Mouse (Mus musculus): ENCODE measurements around the gene Dedd.
"Not testable (repeated sequence)": the region's sequence is repeated elsewhere in the genome, so short reads cannot be mapped to it uniquely, and the experiment has no call there.

Gene Dedd

DNA sequence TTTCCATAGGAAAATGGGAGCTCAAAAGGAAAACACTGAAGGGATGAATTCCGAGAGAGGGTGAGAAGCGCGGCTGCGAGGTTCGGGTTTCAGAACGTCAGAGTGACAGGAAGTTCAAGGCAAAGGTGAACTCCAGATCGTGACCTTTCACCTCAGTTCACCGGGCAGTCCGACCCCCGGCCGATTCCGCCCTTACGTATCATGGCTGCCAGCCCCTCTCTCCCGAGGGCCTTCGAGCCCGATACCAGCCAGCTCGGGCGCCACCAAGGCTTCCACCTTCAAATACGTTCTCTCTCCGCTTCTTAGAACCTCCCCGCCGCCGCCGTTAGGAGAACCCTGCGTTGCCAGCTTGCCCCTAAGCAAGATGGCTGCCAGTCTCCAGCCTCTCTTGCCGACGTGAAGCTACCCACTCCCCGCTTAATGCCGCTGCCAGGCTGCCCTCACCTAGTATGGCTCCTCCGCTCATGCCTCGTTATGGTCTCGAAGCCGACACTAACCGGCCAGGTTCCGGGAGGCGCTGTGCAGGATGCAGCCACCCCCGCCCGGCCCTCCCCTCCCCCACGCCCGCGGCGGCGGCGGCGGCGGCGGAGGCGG lies at the start of gene Dedd:
Gene Dedd (plus strand): TSS at position 307 of the 594 bp plus-strand sequence.
- peak; percentile 88 to 92 for DNase-seq

DNA sequence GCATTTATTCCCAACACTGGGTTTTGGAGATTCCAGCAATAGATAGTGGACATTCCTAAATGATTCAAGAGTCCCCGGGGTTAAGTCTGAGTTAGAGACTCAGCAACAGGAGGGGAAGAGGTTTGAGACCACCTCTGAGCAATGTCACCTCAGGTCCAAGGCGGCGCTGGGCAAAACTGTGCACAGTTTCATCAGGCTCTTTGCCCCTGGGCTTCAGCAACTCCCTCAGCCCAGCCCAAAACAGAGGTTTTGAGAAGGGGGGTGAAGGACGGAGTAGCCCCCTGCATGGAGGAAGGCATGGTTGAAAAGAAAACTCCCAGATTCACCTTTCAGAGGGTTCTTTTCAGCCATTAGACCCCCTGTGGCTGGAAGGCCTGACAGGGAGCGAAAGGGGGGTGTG lies 49.2 kb upstream of the Dedd start:
- peak in 1 of 2 experiments; percentile 5 for DNase-seq

DNA sequence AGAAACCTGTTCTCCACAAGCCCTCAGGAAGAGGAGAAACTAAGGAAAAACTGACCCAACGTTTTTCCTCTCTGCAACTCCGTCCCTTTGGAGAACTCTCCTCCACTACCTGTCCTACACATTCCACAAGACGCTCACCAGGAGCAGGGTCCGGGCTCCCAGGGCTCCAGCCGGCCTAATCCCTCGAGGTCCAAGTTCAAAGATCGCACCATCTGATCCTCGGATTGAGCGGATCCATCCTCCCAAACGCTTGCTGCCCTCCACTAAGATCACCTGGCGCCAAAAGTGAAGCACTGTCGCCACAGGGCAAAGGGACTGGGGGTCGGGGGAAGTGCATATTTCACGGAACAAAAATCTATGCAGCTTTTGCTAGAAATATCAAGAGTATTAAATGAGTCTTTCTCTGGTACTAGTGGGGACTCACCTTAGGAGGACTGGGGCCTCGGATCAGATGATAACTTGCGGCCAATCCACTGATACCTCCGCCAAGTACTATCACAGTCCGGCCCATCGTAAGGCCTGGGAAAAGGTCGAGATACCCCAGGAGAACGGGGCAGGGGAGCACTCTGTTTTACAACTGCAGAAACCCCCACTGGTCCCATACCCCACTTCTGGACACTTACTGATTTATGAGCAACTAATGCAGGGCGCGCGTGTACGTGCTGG lies 48.6 kb upstream of the Dedd start:
- DNase-seq, result no peak

DNA sequence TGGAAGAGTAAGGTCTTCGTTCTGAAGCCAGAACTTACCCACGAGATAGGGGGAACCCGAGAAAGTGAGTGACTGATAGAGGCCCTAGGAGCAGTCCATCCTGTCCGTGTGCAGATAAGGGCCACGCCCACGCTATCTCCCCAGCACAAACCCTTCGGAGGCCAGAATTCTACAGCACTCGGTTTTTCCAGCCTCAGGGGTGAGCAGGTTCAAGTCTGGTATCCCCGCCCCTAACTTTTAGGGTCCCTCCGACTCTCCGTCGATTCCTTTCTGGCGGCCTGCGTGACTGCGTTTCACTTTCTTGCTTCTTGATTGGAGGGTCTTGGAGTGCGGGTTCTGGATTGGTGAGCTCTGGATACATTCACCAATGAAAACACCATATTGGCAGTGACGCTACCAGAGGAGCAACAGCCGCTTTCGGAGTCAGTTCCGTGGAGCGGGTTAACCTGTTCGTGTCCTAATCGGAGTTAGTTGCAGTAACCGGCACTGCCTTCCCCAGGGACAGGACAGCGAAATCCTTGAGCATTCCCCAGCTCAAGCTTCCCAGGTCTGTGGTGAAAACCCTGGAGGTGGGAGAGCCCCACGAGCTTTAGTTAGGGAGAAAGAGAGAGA lies 47.9 kb upstream of the Dedd start, which contains the start of gene Ppox:
Gene Ppox (minus strand): TSS at position 271 of the 612 bp plus-strand sequence.
- DNase-seq, result peak; percentile 91 to 95

DNA sequence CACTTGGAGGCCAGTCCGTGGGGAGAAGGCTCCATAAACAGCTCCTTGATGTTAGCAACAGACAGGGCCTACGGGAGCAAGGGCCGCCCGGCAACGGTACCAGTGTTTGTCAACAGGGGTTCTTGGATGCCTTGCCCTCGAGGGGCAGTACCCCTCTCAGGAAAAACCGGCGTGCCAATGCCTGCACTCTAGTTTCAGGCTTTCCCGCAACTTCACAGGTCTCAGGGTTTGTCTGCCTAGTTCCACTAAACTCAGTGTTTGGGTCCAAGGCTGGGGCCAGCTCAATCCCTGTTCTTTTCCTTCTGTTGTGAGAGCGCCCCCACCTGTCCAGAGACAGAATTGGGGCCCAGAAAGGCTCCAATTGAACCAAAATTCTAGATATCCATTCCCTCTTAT lies 47.4 kb upstream of the Dedd start:
- peak; percentile 76 to 82 for DNase-seq

DNA sequence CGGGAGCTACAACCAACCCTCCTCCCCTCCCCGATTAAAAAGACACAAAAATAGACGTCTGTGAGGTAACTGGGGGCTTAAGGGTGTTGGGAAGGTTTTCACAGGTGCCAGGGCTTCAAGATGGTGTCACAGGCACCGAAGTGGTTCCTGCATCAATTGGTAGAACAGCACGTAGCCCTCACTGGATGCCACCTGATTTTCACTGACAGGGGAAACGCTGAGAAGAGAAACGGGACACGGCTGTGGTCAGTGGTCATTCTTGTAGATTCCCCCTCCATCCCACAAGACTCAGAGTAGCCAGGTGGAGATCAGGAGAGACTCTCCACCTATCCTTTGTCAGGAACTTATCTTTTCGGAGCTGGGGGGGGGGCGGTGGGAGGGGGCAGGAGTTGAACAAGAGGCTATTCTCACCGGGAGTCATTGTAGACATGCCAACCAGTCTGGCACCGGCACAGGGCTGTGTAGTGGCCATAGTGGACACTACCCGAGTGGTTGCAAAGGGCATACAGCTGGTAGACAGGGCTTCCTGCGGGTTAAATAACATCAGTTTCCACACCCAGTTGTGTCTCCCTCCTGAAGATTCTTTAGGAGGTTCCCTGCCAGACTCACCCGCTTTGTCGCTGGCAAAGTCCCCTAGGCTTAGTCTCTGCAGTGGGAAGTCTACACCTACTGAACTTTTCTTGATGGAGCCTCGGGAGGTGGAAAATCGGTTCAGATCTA lies 46.7 kb upstream of the Dedd start:
- no peak for DNase-seq

DNA sequence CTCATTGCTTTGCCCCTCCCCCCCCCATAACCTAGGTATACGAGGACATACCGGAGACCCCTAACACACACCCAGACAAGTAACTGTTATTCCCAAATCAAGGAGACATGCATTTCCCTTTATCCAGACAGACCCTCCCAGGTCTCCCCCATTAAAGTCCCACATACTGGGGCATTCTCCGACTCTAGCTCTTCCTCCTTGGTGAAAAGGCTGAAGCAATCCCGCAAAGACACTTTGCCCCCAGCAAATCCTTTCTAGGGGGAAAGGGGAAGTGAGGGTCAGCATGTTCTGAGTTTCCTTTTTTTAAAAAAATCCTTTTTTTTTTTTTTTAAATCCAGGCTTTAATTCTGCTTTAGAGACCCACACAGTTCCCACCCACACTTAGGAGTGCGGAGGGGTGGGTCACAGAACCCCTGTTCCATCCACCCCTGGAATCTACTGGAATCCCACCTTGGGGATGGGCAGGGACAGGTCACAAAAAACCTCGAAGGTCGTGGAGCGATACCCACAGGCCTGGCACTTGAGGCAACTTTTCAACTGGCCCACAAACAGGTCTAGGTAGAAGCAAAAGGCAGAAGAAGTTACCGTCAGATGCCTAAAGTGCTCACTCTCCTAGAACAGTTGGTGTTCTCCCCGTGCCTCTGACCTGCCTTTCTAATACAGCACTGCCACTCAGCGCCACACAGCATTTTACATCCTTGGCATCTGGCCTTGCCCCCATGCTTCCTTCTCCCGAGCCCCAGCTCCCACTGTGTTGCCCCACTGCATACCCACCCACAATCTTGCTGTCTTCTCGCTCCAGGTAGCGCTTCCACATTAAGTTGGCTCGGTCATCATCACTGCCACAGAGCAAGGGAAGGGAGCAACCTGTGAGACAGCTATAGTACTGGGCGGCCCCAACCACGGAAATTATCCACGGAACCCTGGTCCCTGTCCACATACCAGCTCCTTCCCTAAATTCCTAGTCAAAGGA lies 45.5 kb upstream of the Dedd start:
- no peak for DNase-seq

DNA sequence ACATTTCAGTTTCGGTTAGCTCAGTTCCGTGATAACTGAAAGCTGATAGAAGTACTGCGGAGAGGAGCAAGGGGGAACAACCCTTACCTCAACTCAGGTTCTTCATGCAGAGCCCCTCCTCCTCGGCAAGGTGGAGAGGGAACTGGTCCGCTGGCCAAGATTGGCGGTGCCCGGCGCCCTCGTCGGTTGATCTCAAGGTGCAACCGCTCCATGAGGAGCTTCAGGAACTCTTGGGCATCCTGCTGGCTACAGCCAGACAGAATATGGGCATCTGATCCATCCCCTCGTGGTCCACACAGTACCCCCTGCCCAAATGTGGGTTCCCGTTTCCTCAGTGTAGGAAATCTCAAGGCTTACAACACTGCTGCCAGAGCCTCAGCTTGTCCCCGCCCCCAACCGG lies 44.5 kb upstream of the Dedd start:
- no peak for DNase-seq

DNA sequence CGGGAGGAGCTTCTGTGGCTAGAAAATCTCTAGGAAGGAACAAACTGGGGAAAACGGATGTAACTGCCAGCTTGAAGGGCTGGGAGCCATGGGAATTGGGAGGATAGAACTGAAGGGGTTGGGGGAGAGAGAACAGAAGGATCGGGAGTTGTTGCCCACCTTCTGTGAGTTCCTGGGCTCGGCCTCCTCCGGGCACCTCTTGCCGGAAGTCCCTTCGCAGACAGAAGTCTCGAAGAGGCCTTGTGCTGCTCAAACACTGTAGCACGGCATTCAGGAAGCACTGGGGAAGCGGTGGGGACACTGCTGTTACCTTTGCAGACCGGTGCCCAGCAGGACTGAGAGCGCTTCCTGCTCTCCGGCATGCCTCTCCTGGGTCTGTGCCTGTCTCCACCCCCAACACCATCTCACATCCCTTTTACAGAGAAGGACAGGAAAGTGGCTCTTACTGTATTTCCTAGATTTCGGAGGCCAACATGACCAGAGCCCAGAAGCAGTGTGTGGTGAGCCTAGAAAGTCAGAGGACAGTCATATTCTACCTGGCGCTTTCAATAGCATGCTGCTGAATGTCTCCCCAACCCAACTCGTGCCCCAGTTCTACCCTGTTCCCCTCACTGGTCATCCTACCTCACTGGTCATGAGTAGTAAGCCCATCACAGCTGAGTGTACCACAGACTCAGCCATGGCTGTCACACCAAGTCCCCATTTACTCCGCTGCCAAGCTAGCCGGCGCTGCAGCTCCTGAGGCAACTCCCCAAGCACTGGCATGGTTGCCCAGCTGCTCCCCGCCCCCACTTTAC lies 43.7 kb upstream of the Dedd start:
- DNase-seq, result peak in 1 of 2 experiments; percentile 12

DNA sequence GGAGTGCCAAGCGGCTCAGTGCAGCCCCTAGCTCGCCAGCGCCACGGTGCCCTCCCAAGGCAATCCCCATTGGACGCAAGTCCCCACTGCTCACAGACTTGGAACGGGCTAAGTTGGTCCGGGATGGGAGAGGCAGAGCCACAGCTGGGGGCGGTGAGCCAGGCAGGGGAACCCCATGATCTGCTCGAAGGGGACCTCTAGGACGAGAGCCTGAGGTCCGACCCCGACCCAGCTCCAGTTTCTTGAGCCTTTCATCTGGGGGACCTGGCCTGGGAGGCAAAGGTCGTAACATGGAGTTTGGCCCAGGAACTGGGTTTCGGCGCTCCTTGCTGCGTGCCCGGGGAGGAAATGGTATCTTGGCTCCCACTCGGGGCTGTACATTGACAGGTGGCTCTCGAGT lies 42.4 kb upstream of the Dedd start:
- peak in 1 of 2 experiments; percentile 34 for DNase-seq

DNA sequence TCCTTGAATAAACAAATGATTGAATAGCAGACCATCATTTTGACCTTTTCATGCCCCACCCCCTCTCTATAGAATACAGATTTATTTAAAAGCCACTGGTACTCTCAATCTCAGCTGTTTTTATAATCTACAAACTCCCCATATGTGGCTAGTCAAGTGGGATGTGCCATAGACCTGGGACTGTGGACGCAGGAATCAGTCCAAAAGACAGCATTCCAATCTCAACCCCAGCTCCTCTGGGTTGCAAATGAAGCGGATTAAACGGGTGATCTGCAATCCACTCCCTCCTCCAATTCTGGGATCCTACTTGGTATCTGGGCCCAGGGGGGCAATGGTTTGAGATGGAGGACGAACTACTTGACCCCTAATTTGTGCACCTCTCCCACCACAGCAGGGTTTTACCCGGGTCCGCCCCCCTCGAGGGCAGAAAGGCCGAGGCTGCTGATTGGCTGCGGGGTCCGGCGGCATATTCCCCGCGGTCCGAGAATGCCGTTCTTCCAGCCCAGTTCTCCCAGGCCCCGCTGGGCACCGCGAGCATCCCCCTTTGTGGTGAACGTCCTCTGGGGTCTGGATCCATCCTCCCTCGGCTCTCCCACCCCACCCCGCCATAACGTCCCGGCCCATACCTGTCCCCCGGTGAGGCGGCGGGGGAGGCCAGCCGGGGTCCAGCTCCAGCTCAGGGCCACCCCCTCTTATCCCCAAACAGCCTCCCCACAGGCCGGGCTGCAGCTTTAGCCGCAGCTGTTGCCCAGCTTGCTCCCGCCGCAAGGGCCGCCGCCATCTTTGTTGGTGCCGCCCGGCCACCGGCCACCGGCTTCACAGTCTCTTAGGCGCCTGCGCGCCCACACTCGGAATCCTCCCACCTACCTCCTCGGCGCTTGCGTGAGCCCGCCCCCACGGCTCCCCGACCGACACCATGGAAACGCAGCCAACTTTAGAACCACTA lies 41.5 kb upstream of the Dedd start, which contains the start of gene Usp21:
Gene Usp21 (minus strand): TSS at position 856 of the 946 bp plus-strand sequence.
- peak; percentile 95 for DNase-seq

DNA sequence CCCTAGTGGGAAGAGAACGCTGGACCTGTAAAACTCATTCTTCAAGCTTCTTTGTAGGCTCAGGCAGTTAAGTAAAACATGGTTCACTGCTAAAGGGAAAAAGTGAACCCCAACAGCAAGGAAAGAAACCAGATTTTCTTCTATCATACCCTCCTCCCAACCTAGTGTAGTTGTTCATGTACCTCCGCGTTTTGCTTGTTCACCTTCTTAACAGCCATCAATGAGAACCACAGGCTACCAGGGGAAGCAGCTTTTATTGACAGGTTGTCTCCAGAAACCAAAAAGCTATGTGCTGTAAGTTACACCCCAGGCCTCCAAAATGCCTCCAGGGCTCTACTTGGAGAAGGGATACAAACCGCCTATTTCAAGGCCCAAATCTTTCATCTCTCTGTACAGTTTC lies 40.6 kb upstream of the Dedd start:
- DNase-seq, result no peak

DNA sequence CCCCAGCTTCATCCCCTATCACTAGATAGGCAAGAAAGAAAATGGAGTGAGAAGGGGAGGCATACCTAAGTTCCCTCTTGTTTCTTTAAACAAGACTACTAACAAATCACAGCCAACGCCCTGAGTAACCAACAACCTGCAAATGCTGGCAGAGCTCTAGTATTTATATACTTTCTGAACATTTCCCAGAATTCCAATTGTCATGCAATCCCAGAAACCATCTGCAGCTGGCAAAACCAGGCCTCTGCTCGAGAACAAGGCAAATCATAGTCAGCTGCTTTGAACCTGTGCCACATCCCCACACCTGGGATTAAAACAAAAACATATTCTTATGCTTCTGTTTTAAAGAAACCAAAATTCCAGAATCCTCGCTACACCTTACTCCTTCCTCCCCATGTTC lies 35.6 kb upstream of the Dedd start:
- no peak for DNase-seq

DNA sequence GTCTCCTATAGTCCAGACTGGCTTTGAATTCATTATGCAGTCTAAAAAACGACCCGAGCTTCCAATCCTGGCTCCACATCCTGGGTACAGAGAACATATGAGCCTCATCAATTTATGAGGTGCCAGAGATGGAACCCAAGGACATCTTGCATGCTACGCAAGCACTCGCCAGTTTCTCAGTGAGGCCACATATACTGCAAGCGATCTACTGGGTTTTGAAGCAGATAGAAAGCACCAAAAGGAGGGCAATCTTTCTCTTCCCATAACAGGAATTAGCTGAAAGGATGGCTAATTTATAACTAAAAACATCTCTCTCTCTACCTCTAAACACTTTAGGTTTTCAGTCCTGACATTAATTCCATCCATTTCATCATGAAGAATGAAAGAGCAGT lies 35.0 kb upstream of the Dedd start:
- no peak for DNase-seq

DNA sequence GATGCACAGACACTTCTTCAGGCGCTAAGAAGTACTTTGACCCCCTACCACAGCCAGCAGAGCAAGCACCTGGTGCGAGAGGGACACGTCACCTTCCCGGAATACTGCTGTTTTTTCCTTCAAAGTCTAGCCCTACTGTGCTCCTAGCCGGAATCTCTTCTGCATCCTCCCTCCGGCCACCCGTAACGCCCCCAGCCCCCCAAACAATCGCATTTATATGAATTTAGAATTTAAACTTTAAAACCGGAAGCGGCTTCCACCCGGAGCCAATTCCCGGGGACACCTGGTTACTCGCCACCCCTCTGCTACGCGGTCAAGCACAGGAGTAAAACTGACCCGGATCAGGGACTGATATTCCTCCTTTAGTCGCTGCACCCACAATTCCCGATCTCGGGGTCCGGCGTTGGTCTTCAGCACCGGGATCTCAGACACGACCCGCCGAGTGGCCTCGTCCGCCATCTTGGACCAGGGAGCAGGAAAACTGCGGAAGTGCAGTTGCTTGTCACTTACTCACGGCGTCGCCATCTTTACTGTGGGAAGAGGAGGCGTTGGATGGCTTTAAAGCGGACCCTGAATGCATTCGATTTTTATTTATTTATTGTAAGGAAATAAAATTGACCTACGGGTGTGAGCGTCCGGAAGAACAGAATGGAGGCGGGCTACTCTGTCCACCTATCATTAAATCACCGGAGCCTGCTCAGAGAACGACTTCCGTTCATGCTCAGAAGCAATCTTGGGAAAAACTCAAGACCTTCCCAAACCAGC lies 34.5 kb upstream of the Dedd start, which contains the start of gene Ufc1:
Gene Ufc1 (minus strand): TSS at position 727 of the 765 bp plus-strand sequence.
- DNase-seq, result peak; percentile 86 to 87

DNA sequence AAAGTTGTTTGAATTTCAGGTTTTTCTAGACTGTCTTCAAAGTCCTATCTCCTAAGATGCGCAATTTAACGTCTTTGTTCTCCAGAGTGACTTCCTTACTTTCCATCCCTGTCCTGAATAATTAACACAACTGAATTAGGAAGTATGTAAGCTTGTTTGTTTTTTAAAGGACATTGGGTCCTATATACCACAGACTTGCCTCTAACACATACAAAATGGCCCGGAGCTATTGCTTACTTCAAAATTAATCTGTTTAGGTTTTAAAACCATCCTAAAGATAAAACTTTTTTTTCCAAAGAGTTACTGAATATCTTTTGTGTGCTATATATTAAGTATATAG lies 33.9 kb upstream of the Dedd start:
- no peak for DNase-seq

DNA sequence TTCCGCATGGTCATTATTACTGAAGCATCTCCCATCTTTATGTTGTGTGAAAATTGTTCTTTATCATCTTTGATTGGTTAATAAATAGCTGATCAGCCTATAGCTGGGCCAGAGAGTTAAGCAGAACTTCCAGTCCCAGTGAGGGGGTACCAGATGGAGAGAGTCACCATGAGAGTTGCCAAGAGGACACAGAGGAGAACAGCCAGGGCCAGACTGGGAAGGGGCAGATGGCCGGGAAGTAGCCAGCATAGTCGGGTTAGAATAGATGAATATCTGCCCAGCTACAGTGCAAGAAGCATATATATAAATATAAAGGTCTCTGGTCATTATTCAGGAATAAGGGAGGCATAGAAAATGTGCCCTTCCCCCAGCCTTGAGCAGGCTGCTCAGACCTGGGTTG lies 30.7 kb upstream of the Dedd start:
- DNase-seq, result no peak

DNA sequence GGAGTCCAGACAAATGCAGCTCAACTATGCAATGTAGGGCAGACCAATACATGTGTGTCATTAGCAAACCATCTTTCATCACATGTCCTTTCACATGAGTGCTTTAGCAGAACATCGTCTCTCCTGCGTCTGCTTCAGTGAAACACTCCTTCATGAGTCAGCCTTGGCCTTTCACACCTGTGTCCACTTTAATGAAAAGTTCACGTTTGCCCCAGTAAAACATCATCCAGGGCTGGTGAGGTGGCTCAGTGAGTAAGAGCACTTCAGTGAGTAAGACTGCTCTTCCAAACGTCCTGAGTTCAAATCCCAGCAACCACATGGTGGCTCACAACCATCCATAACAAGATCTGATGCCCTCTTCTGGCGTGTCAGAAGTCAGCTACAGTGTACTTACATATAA lies 22.8 kb upstream of the Dedd start:
- not testable (repeated sequence) for DNase-seq

DNA sequence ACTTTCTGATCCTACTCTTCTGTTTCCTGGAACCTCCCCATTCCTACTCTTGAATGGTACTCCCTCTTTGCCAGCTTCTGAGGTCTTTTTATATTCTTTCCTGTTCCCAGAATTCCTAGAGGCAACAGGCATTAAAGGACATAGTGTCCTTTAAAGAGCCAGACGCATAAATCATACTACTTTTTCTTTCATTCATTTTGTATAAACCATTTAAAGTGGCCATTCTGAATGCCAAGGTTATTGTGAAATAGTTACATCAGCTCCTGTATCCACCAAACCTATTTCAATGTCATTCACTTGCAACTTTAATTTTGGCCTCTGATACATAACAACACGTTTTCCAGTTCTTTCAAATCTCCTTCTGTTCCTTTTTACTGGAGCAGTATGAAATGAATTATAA lies 19.6 kb upstream of the Dedd start:
- no peak for DNase-seq

DNA sequence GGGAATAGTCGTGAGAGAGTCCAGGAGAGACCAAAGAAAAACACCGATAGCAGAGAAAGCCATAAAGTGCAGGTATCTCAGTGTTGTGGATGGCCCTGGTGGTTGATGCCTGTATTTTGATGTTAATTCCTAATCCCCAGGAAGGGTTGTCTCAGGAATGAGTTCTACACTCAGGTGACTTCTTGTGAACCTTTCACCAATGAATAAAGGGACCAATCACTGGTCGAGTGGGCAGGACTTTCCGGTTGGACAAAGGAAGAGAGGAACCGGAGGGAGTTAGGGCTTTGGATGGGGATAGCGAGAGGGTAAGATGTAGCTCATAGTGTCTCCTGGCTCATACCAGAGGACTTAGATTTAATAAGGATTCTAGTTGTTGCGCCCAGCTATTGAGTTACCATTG lies 9.2 kb upstream of the Dedd start:
- no peak for DNase-seq

All from cerebellum, adult 18-20 months (tissue).